Mouse (Mus musculus) heart, embryonic 16.5 days (tissue): Measurements from ENCODE around the gene Chchd10. TPM values are rescaled to one million over a fixed set of nuclear protein-coding genes. Genes with fewer than 3 reads are reported as not detected.

Experiments
- ATAC-seq: fragments of 200-750 bp; cut with Nextera tagmentation; replicated peaks from 2 replicates; pipeline ENCODE4 v1.8.0; 2017; ENCODE audit warnings: moderate number of reproducible peaks; ENCODE audit not compliant: insufficient read depth, low FRiP score; ENCODE audit errors: extremely low read depth
- H3K27ac ChIP-seq: fragments of 300-500 bp; sonication (generic); 2 replicates; pipeline ENCODE4 v1.5.1; 2014; ENCODE audit warnings: mild to moderate bottlenecking, low read length, control low read depth, moderate library complexity
- H3K27me3 ChIP-seq: fragments of 300-500 bp; sonication (generic); 2 replicates; pipeline ENCODE4 v1.6.1; 2014; ENCODE audit warnings: low read length, mixed read lengths; ENCODE audit not compliant: control insufficient read depth, insufficient read depth
- H3K36me3 ChIP-seq: fragments of 300-500 bp; sonication (generic); 2 replicates; pipeline ENCODE4 v1.6.1; 2014; ENCODE audit not compliant: control insufficient read depth, insufficient read depth
- H3K4me1 ChIP-seq: fragments of 300-500 bp; sonication (generic); 2 replicates; pipeline ENCODE4 v1.6.1; 2014; ENCODE audit warnings: low read length, mixed read lengths; ENCODE audit not compliant: control insufficient read depth, insufficient read depth
- H3K4me2 ChIP-seq: fragments of 300-500 bp; sonication (generic); 2 replicates; pipeline ENCODE4 v1.6.1; 2014; ENCODE audit warnings: low read depth, mild to moderate bottlenecking, control low read depth, low read length
- H3K4me3 ChIP-seq: fragments of 300-500 bp; sonication (generic); 2 replicates; pipeline ENCODE4 v1.5.1; 2014; ENCODE audit warnings: mild to moderate bottlenecking, control low read depth, low read length
- H3K9ac ChIP-seq: fragments of 300-500 bp; sonication (generic); 2 replicates; pipeline ENCODE4 v1.6.1; 2014; ENCODE audit warnings: low read length, control low read depth
- H3K9me3 ChIP-seq: fragments of 300-500 bp; sonication (generic); replicated peaks from 2 replicates; pipeline ENCODE4 v1.6.1; 2016; ENCODE audit warnings: low read length; ENCODE audit not compliant: control insufficient read depth
- WGBS: fragments of 180-500 bp; shearing (Covaris S2); extraction: QIAGEN DNeasy Blood & Tissue Kit; methylation state at CpG from one replicate; pipeline ENCODE4 v1.1.7; 2014; 5-methylcytosine and 5-hydroxymethylcytosine counted together
- polyA plus RNA-seq: library from polyadenylated mRNA; unstranded; fragments of >200 nt; fragmentation: Nextera tagmentation; extraction: Ambion mirVana; gene quantifications from 2 replicates; pipeline ENCODE4 v1.2.1, GENCODE M21; 2015

Chchd10 gene
- polyA plus RNA-seq, 1 experiment from 2014 or later, result 655 TPM

GRCm38 (mm10) chr10:75954381-75954811 is 21.5 kb downstream of the Chchd10 start, which contains the start of gene Gm5134:
TSS of gene Gm5134 (plus strand) at chr10:75954514.
- peak within 1 kb of the TSS; percentile 55 for H3K4me2 ChIP-seq
- peak within 1 kb of the TSS; percentile 37; the same call in 1 of the 2 replicates for H3K9ac ChIP-seq
- H3K27me3 ChIP-seq, result peaks cover 13% of the 10 kb centered on the region
- no peak for ATAC-seq
- H3K4me3 ChIP-seq, result peak within 1 kb of the TSS; percentile 33
- H3K9me3 ChIP-seq, result no peaks in the 10 kb centered on the region
- H3K4me1 ChIP-seq, result peaks cover 6% of the 10 kb centered on the region; the same call in 1 of the 2 replicates
- H3K27ac ChIP-seq, result no peak within 1 kb of the TSS
- H3K36me3 ChIP-seq, result no peaks in the 10 kb centered on the region
- WGBS, result 22% methylated on average over 20 of the region's 20 CpGs

GRCm38 (mm10) chr10:75973846-75974245 is 40.9 kb downstream of the Chchd10 start:
- H3K9ac ChIP-seq, result no peak overlapping the region
- no peaks in the 10 kb centered on the region for H3K36me3 ChIP-seq
- H3K27ac ChIP-seq, result no peak overlapping the region
- no peak overlapping the region for H3K4me3 ChIP-seq
- H3K4me1 ChIP-seq, result no peaks in the 10 kb centered on the region
- H3K4me2 ChIP-seq, result no peak overlapping the region
- peaks cover 3% of the 10 kb centered on the region; the same call in 1 of the 2 replicates for H3K9me3 ChIP-seq
- no peak for ATAC-seq
- no peaks in the 10 kb centered on the region for H3K27me3 ChIP-seq
- 87% methylated on average over 10 of the region's 10 CpGs for WGBS

- H3K9ac ChIP-seq, result no peak overlapping the region
- WGBS, result 74% methylated on average over 5 of the region's 5 CpGs
- no peaks in the 10 kb centered on the region for H3K27me3 ChIP-seq
- H3K4me3 ChIP-seq, result no peak overlapping the region
- H3K4me2 ChIP-seq, result no peak overlapping the region
- no peak overlapping the region for H3K27ac ChIP-seq
- H3K36me3 ChIP-seq, result no peaks in the 10 kb centered on the region
- no peak for ATAC-seq
- no peaks in the 10 kb centered on the region for H3K4me1 ChIP-seq
- H3K9me3 ChIP-seq, result peaks cover 3% of the 10 kb centered on the region; the same call in 1 of the 2 replicates
Measured at GRCm38 (mm10) chr10:75975216-75975615, 42.3 kb downstream of the Chchd10 start.

GRCm38 (mm10) chr10:75978119-75978834 is 45.3 kb downstream of the Chchd10 start:
- Histone ChIP-seq H3K36me3 (no peaks in the 10 kb centered on the region), H3K4me3 (no peak overlapping the region), H3K27me3 (no peaks in the 10 kb centered on the region), H3K27ac (no peak overlapping the region), H3K4me2 (no peak overlapping the region), H3K9ac (no peak overlapping the region), H3K4me1 (no peaks in the 10 kb centered on the region), H3K9me3 (no peaks in the 10 kb centered on the region)
- 0 out of 2 replicates have a peak, but pooled peaks have one; percentile 28 for ATAC-seq
- WGBS, result 40% methylated on average over 10 of the region's 10 CpGs

DNA sequence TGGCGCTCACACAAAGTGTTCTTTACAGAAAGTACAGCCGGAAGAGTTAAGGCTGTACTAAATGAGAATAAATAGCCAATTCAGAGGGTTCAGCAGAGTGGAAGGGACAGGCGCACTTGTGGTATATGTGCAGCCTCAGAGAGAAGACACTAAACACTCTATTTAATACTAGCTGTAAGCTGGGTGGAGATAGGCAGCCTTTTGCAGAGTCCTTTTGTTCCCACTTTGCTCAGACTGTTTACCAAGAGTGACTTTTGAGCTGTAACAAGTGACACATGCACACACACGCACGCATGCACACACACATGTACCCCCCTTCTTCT is 45.9 kb downstream of the Chchd10 start:
- 84% methylated on average over 5 of the region's 5 CpGs for WGBS
- Histone ChIP-seq H3K4me1 (no peaks in the 10 kb centered on the region), H3K4me3 (no peak overlapping the region), H3K9me3 (no peaks in the 10 kb centered on the region), H3K27ac (no peak overlapping the region), H3K9ac (no peak overlapping the region), H3K36me3 (no peaks in the 10 kb centered on the region), H3K4me2 (no peak overlapping the region), H3K27me3 (no peaks in the 10 kb centered on the region)
- ATAC-seq, result no peak

DNA sequence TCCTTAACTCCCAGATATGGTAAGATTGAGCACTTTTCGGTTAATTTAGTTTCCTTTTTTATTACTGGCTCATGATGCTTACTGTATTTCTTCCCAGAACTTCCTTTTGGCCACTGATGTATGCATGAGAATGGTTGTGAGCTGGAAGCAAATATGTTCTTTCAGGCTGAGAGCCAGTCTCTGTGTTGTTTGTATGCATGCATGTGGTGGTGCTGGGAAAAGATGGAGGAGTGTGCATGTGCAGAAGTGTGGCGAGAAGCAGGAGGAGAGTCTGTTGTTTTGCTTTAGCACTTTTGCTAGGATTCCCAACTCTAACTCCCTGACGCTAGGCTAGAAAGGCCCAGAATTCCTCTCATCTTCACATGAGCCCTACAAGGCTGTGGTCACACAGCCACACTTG is 46.5 kb downstream of the Chchd10 start:
- H3K9ac ChIP-seq, result no peak overlapping the region
- 83% methylated on average over 3 of the region's 3 CpGs for WGBS
- H3K4me3 ChIP-seq, result no peak overlapping the region

More for the DNA sequence above, 46.5 kb downstream of the Chchd10 start:
- no peaks in the 10 kb centered on the region for H3K9me3 ChIP-seq
- no peaks in the 10 kb centered on the region for H3K36me3 ChIP-seq
- no peak overlapping the region for H3K4me2 ChIP-seq
- H3K27me3 ChIP-seq, result no peaks in the 10 kb centered on the region
- no peaks in the 10 kb centered on the region for H3K4me1 ChIP-seq
- no peak overlapping the region for H3K27ac ChIP-seq
- no peak for ATAC-seq

Other genes starting within 250 kb of the Chchd10 start
- 23.7 and 27.5 TPM in 2 replicates for gene Cabin1, start 168.8 kb upstream of the Chchd10 start, polyA plus RNA-seq
- 40.8 and 42.8 TPM in 2 replicates for gene Ddt, start 159.7 kb upstream of the Chchd10 start, polyA plus RNA-seq
- not detected in 2 replicates for gene Gm20441, start 152.2 kb upstream of the Chchd10 start, polyA plus RNA-seq
- gene Gstt3, start 151.7 kb upstream of the Chchd10 start, polyA plus RNA-seq, result 5.6 and 6.2 TPM in 2 replicates
- gene Gstt1, start 134.5 kb upstream of the Chchd10 start, polyA plus RNA-seq, result 9.0 and 10.2 TPM in 2 replicates
- gene Gstt4, start 110.6 kb upstream of the Chchd10 start, polyA plus RNA-seq, result not detected in 2 replicates
- 15.5 and 16.2 TPM in 2 replicates for gene Gstt2, start 95.7 kb upstream of the Chchd10 start, polyA plus RNA-seq
- gene Mif, start 72.9 kb upstream of the Chchd10 start, polyA plus RNA-seq, result 1,867 and 2,124 TPM in 2 replicates
- gene Derl3, start 39.7 kb upstream of the Chchd10 start, polyA plus RNA-seq, result 1.2 and 1.6 TPM in 2 replicates
- 112 and 114 TPM in 2 replicates for gene Smarcb1, start 11.5 kb upstream of the Chchd10 start, polyA plus RNA-seq
- gene Mmp11, start 3.4 kb downstream of the Chchd10 start, polyA plus RNA-seq, result 26.4 and 30.3 TPM in 2 replicates
- gene Gm867, start 7.5 kb downstream of the Chchd10 start, polyA plus RNA-seq, result 0.42 and 0.44 TPM in 2 replicates
- gene Vpreb3, start 9.9 kb downstream of the Chchd10 start, polyA plus RNA-seq, result 0.56 and 0.72 TPM in 2 replicates
- gene Gm5134, start 21.4 kb downstream of the Chchd10 start, polyA plus RNA-seq, result 0.05 and 0.28 TPM in 2 replicates
- 11.3 and 14.5 TPM in 2 replicates for gene Zfp280b, start 99.5 kb downstream of the Chchd10 start, polyA plus RNA-seq
- not detected in 2 replicates for gene Slc5a4b, start 177.8 kb downstream of the Chchd10 start, polyA plus RNA-seq
- gene Slc5a4a, start 214.3 kb downstream of the Chchd10 start, polyA plus RNA-seq, result not detected in 2 replicates